Mouse (Mus musculus): ENCODE measurements around the gene Vmn1r26. TPM values are rescaled to one million over a fixed set of nuclear protein-coding genes. Genes with fewer than 3 reads are reported as not detected.
"Not testable (repeated sequence)": the region's sequence is repeated elsewhere in the genome, so short reads cannot be mapped to it uniquely, and the experiment has no call there.

Vmn1r26 gene
- not detected for total RNA-seq (2021)

DNA sequence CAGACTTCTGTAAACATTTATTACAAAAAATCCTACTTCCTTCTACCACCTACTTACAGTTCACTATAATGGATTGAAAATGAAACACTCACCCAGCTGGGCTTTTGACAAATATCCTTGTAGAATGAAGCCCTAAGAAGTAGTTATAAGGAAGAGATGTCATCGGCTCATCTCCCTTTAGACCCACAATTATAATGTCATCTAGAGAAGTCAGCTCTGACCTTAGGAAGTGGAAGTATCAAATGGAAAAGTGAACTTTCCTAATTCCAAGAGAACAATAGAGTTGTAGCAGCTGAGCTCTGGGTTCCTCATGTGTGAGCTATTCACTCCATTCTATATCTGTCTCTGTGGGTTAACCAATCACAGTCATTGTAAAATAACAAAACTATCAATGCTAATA is at the start of gene Vmn1r26:
Gene Vmn1r26, minus strand, starts transcription at position 101 of the 400 bp plus-strand sequence.
- no peak for DNase-seq
- intact Hi-C loops (cut with DNase I) = no loop called here

DNA sequence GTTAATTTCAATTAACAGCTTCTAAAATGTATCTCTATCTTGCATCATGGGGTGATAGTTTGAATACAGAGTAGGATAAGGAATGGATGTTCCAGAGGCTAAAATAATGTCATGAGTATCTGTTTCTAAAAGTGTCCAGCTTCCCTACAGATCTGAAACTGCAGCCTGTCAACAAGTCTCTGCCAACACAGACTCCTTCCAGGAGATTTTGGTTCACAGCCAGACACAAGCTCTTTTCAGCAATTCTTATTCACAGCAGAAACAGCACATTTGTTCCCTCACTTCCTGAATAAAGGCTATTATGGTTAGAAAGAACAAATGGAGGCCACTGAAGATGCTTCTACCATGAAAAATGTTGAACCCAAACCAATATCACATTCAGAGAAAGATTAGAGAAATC is 29.1 kb upstream of the Vmn1r26 start:
- DNase-seq = no peak
- intact Hi-C loops (cut with DNase I) = no loop called here

DNA sequence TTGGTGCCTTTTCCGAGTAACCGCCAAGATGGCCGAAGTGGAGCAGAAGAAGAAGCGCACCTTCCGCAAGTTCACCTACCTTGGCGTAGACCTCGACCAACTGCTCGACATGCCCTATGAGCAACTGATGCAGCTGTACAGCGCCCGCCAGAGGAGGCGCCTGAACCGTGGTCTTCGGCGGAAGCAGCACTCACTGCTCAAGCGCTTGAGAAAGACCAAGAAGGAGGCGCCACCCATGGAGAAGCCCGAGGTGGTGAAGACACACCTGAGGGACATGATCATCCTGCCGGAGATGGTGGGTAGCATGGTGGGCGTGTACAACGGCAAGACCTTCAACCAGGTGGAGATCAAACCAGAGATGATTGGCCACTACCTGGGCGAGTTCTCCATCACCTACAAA is 2.5 kb upstream of the Vmn1r26 start:
- DNase-seq; intact Hi-C loops (cut with DNase I): not testable (repeated sequence)

DNA sequence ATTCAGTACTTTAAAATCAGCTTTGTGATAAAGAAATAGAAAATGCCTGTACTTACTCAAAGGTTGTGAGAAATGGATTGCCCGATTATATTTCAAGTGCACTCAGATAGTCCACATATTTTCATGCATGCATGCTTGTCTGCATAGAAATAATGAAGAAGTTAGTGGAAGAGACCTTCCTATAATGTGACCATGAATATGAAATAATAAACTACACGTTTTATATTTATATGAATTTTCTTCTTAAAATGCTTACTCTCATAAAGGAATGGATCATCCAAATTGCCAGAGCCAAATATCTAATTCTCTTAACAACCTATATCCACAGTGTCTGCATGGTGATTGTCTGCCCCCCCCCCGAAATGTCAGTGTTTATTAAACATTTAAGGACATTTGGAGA is 34.2 kb downstream of the Vmn1r26 start, which contains the start of gene Vmn1r25:
Gene Vmn1r25, minus strand, starts transcription at position 101 of the 400 bp plus-strand sequence.
- intact Hi-C loops (cut with DNase I) = no loop called here
- no peak for DNase-seq

DNA sequence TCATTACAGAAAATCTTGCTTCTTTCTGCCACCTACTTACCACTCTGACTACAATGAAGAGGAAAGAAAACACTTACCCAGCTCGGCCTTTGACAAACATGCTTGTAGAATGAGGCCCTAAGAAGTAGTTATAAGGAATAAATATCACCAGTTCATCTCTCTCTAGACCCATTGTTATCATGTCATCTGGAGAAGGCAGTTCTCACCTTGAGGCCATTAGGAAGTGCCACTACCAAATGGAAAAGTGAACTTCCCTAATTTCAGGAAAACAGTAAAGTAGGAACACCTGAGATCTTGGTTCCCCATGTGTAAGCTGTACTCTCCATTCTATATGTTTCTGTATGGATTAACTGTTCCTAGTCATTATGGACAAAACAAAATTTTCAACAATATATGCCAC is 53.6 kb downstream of the Vmn1r26 start, which contains the start of gene Vmn1r24:
Gene Vmn1r24, minus strand, starts transcription at position 101 of the 400 bp plus-strand sequence.
- DNase-seq; intact Hi-C loops (cut with DNase I): not testable (repeated sequence)

Other genes starting within 250 kb of the Vmn1r26 start
- 10 to 100 TPM; 21.1 to 25.3 TPM for gene Vopp1, start 190.0 kb downstream of the Vmn1r26 start, total RNA-seq (2021)
- gene Vmn1r21, start 164.8 kb downstream of the Vmn1r26 start, total RNA-seq (2021) = not detected
- not detected for gene Vmn1r22, start 107.1 kb downstream of the Vmn1r26 start, total RNA-seq (2021)
- gene Vmn1r23, start 88.3 kb downstream of the Vmn1r26 start, total RNA-seq (2021) = not detected
- not detected for gene Vmn1r24, start 53.7 kb downstream of the Vmn1r26 start, total RNA-seq (2021)
- gene Vmn1r25, start 34.3 kb downstream of the Vmn1r26 start, total RNA-seq (2021) = not detected
- gene Vmn1r27, start 203.7 kb upstream of the Vmn1r26 start, total RNA-seq (2021) = not detected
- gene Vmn1r28, start 246.9 kb upstream of the Vmn1r26 start, total RNA-seq (2021) = not detected

Data from heart, postnatal 10 days (tissue).